Mouse (Mus musculus) MEL (cell line): ENCODE results near the gene Sash1.

ENCODE experiments used
- EP300 ChIP-seq, 2 experiments: IDR thresholded peaks; 2 replicates each; pipeline ENCODE4 v1.6.1; 2011; ENCODE audit warnings: improper control_type of control experiment in 2 of 2, low read length in 2 of 2, low read depth in 1 of 2, mild to moderate bottlenecking in 1 of 2
- MAX ChIP-seq: IDR thresholded peaks from 2 replicates; pipeline ENCODE4 v1.6.1; 2011; ENCODE audit warnings: low read length, improper control_type of control experiment
- MYC ChIP-seq: IDR thresholded peaks from 2 replicates; pipeline ENCODE4 v1.6.1; 2011; ENCODE audit warnings: low read depth, mild to moderate bottlenecking, low read length, improper control_type of control experiment, moderate library complexity
- POLR2A ChIP-seq, 2 experiments: IDR thresholded peaks; 2 replicates each; pipeline ENCODE4 v1.6.1; 2011 to 2012; ENCODE audit warnings: low read length in 2 of 2, mild to moderate bottlenecking in 2 of 2, control low read depth in 1 of 2, improper control_type of control experiment in 1 of 2, low read depth in 1 of 2, moderate library complexity in 1 of 2; ENCODE audit not compliant: control insufficient read depth in 1 of 2, insufficient read depth in 1 of 2, poor library complexity in 1 of 2

DNA sequence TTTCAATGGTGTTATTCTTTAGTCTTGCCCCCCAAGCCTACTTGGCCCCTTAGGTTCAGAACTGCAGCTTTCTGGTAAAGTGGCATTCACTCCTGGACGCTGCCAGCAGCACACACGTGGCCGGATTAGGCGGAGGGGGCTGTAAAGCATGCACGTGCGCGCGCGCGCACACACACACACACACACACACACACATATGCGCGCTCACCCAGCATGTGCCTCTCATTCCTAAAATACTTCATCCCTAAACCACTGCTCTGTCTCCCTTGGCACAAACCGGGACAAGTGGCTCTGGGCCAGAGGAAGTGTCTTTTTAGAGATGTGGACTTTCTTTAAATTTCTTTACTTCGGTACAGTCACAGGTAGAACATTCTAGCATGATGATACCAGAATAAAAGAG lies 72.6 kb downstream of the Sash1 start:
- TF ChIP-seq MYC: no peak
- TF ChIP-seq MAX: no peak
- TF ChIP-seq POLR2A (IDR thresholded peaks at IDR 0.05; ENCODE audit: control insufficient read depth in 1 of 2, insufficient read depth in 1 of 2, low read depth in 1 of 2, low read length in 2 of 2, poor library complexity in 1 of 2): no peak
- TF ChIP-seq EP300 (IDR thresholded peaks at IDR 0.05; ENCODE audit: low read depth in 1 of 2, low read length in 2 of 2): no peak
